Mouse (Mus musculus) ES-Bruce4 (cell line): ENCODE measurements around the gene Slmap. TPM values are rescaled to one million over a fixed set of nuclear protein-coding genes. Genes with fewer than 3 reads are reported as not detected.
A peak's percentile ranks its signal among the peaks of the same experiment; 100 is the strongest.
"Not testable (repeated sequence)": the region's sequence is repeated elsewhere in the genome, so short reads cannot be mapped to it uniquely, and the experiment has no call there.

Source experiments
- H3K27ac ChIP-seq: 2 replicates; pipeline ENCODE4 v1.5.1; 2012; ENCODE audit warnings: low read length, inconsistent platforms; ENCODE audit not compliant: insufficient read depth
- H3K27me3 ChIP-seq: 2 replicates; pipeline ENCODE4 v1.6.1; 2012; ENCODE audit warnings: mild to moderate bottlenecking, low read length, inconsistent platforms; ENCODE audit not compliant: control insufficient read depth, poor library complexity, insufficient read depth, severe bottlenecking
- H3K36me3 ChIP-seq: 2 replicates; pipeline ENCODE4 v1.6.1; 2012; ENCODE audit warnings: inconsistent platforms, mild to moderate bottlenecking, low read length, moderate library complexity; ENCODE audit not compliant: control insufficient read depth, poor library complexity, insufficient read depth, severe bottlenecking
- H3K4me1 ChIP-seq: one replicate; pipeline ENCODE4 v1.8.1; 2011; ENCODE audit warnings: low read length; ENCODE audit not compliant: control insufficient read depth, insufficient read depth
- H3K4me3 ChIP-seq: 2 replicates; pipeline ENCODE4 v1.5.1; 2011; ENCODE audit warnings: low read depth, mild to moderate bottlenecking, low read length
- H3K9ac ChIP-seq: 2 replicates; pipeline ENCODE4 v1.6.1; 2012; ENCODE audit warnings: low read depth, mild to moderate bottlenecking, inconsistent platforms; ENCODE audit not compliant: poor library complexity, severe bottlenecking
- H3K9me3 ChIP-seq: replicated peaks from 2 replicates; pipeline ENCODE4 v1.6.1; 2012; ENCODE audit warnings: mild to moderate bottlenecking, low read length, inconsistent platforms; ENCODE audit not compliant: control insufficient read depth, poor library complexity, insufficient read depth, severe bottlenecking
- CTCF ChIP-seq: IDR thresholded peaks from one replicate; pipeline ENCODE4 v1.8.1; 2011; ENCODE audit warnings: low read depth, low read length
- EP300 ChIP-seq: IDR thresholded peaks from 2 replicates; pipeline ENCODE4 v1.6.1; 2011; ENCODE audit warnings: low read depth, low read length; ENCODE audit not compliant: insufficient read depth
- POLR2A ChIP-seq: IDR thresholded peaks from one replicate; pipeline ENCODE4 v1.8.1; 2011; ENCODE audit warnings: low read length; ENCODE audit not compliant: insufficient read depth
- polyA plus RNA-seq: library from polyadenylated mRNA; stranded (reverse); fragments of >200 nt; gene quantifications from 2 replicates; pipeline ENCODE4 v1.2.4, GENCODE M21; 2011; ENCODE audit warnings: low read depth; ENCODE audit not compliant: missing spikeins, insufficient read depth, insufficient read length

The Slmap gene
- polyA plus RNA-seq, 1 experiment = 145 TPM

GRCm38 (mm10) chr14:26417088-26417487, 117.6 kb downstream of the Slmap start:
- Histone ChIP-seq H3K4me1 (no peaks in the 10 kb centered on the region), H3K9me3 (no peaks in the 10 kb centered on the region), H3K27me3 (no peaks in the 10 kb centered on the region), H3K9ac (no peak overlapping the region), H3K4me3 (no peak overlapping the region), H3K27ac (no peak overlapping the region), H3K36me3 (peaks cover 16% of the 10 kb centered on the region)
- TF ChIP-seq EP300 (no peak), POLR2A (no peak), CTCF (no peak)

GRCm38 (mm10) chr14:26413581-26413980, 121.2 kb downstream of the Slmap start:
- Histone ChIP-seq H3K4me3 (no peak overlapping the region), H3K36me3 (peaks cover 8% of the 10 kb centered on the region), H3K4me1 (no peaks in the 10 kb centered on the region), H3K27me3 (no peaks in the 10 kb centered on the region), H3K27ac (no peak overlapping the region), H3K9me3 (no peaks in the 10 kb centered on the region), H3K9ac (no peak overlapping the region)
- no peak for TF ChIP-seq CTCF
- TF ChIP-seq POLR2A = no peak
- no peak for TF ChIP-seq EP300

GRCm38 (mm10) chr14:26406746-26407145, 128.0 kb downstream of the Slmap start:
- TF ChIP-seq EP300 (no peak), CTCF (no peak), POLR2A (no peak)
- Histone ChIP-seq H3K4me1 (no peaks in the 10 kb centered on the region), H3K9ac (no peak overlapping the region), H3K9me3 (no peaks in the 10 kb centered on the region), H3K27me3 (no peaks in the 10 kb centered on the region), H3K36me3 (no peaks in the 10 kb centered on the region), H3K4me3 (no peak overlapping the region), H3K27ac (no peak overlapping the region)

- Histone ChIP-seq H3K36me3 (no peaks in the 10 kb centered on the region), H3K4me3 (no peak overlapping the region), H3K27ac (no peak overlapping the region), H3K4me1 (no peaks in the 10 kb centered on the region), H3K9me3 (peaks cover 14% of the 10 kb centered on the region), H3K9ac (no peak overlapping the region), H3K27me3 (no peaks in the 10 kb centered on the region)
- TF ChIP-seq POLR2A (no peak), CTCF (no peak), EP300 (no peak)
Observed at GRCm38 (mm10) chr14:26398508-26399160, 136.1 kb downstream of the Slmap start.

GRCm38 (mm10) chr14:26391866-26392265, 142.9 kb downstream of the Slmap start:
- TF ChIP-seq EP300 (no peak), POLR2A (no peak), CTCF (no peak)
- H3K4me1 ChIP-seq = no peaks in the 10 kb centered on the region
- no peak overlapping the region for H3K9ac ChIP-seq
- no peak overlapping the region for H3K27ac ChIP-seq
- H3K9me3 ChIP-seq = peaks cover 8% of the 10 kb centered on the region
- H3K27me3 ChIP-seq = no peaks in the 10 kb centered on the region
- H3K4me3 ChIP-seq = no peak overlapping the region
- no peaks in the 10 kb centered on the region for H3K36me3 ChIP-seq

- not testable (repeated sequence) for H3K36me3 ChIP-seq, H3K9ac ChIP-seq, H3K27me3 ChIP-seq, H3K27ac ChIP-seq, H3K4me1 ChIP-seq, H3K4me3 ChIP-seq, H3K9me3 ChIP-seq
Observed at GRCm38 (mm10) chr14:26388961-26389360, 145.8 kb downstream of the Slmap start.

GRCm38 (mm10) chr14:26386999-26387398, 147.7 kb downstream of the Slmap start:
- H3K4me1 ChIP-seq, H3K9ac ChIP-seq, H3K27me3 ChIP-seq, H3K36me3 ChIP-seq, H3K9me3 ChIP-seq, H3K27ac ChIP-seq, H3K4me3 ChIP-seq: not testable (repeated sequence)

- H3K4me1 ChIP-seq, H3K27me3 ChIP-seq, H3K9me3 ChIP-seq, H3K36me3 ChIP-seq, H3K9ac ChIP-seq, H3K4me3 ChIP-seq: not testable (repeated sequence)
- H3K27ac ChIP-seq = peak overlapping the region; percentile 51; the same call in 1 of the 2 replicates
Observed at GRCm38 (mm10) chr14:26385659-26386058, 149.1 kb downstream of the Slmap start.
